Mouse (Mus musculus): ENCODE data around the gene Efhc2. TPM values are rescaled to one million over a fixed set of nuclear protein-coding genes. Genes with fewer than 3 reads are reported as not detected.

Efhc2 gene
- polyA plus RNA-seq (2016; fragmentation: Nextera tagmentation; extraction: Ambion mirVana), result 0.13 TPM in 1 of 2 replicates, not detected in the other

DNA sequence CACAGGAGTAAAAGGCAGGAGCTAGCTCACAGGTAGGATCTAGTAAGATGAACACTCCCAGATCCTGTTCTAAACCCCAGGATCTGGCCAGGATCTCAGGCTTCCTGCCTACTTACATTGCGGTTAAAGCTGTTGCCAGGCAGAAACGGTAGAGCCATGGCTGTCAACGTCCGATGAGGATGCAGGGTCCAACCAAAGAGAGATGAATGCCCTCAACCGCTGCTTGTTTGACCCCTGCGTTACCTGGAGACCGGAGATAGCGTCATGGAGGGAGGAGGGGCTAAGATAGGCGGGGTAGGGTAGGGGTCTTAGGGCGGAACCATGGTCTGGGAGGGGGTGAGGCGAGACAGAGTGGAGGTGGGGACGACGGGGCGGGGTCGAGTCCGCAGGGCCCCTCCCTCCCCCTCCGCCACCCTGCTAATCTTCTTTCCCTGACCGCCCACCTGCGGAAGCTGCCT lies at the start of gene Efhc2:
Gene Efhc2, minus strand, starts transcription at position 243 of the 458 bp plus-strand sequence.
- peak within 1 kb of the TSS; percentile 19 for H3K4me3 ChIP-seq
- H3K27me3 ChIP-seq (replicated peaks), result no peaks in the 10 kb centered on the region
- H3K27ac ChIP-seq, result no peak within 1 kb of the TSS
- H3K9ac ChIP-seq, result no peak within 1 kb of the TSS
- WGBS (ENCODE audit: insufficient replicate concordance), result 1% methylated on average over 18 of the region's 19 CpGs
- H3K4me2 ChIP-seq, result peak within 1 kb of the TSS; percentile 53
- ATAC-seq, result no peak
- H3K4me1 ChIP-seq, result no peaks in the 10 kb centered on the region
- H3K36me3 ChIP-seq, result no peaks in the 10 kb centered on the region
- H3K9me3 ChIP-seq (replicated peaks), result no peaks in the 10 kb centered on the region

GRCm38 (mm10) chrX:17365114-17365513 lies 45.9 kb upstream of the Efhc2 start:
- no peaks in the 10 kb centered on the region for H3K36me3 ChIP-seq
- H3K27me3 ChIP-seq (replicated peaks), result no peaks in the 10 kb centered on the region
- H3K4me1 ChIP-seq, result no peaks in the 10 kb centered on the region
- H3K9me3 ChIP-seq (replicated peaks), result no peaks in the 10 kb centered on the region
- H3K4me3 ChIP-seq, result no peak overlapping the region
- H3K4me2 ChIP-seq, result no peak overlapping the region
- no peak overlapping the region for H3K9ac ChIP-seq
- no peak overlapping the region for H3K27ac ChIP-seq
- no peak for ATAC-seq
- 12% methylated on average over 2 of the region's 2 CpGs for WGBS (ENCODE audit: insufficient replicate concordance)

GRCm38 (mm10) chrX:17300349-17300880 lies 18.8 kb downstream of the Efhc2 start:
- H3K4me3 ChIP-seq, result no peak overlapping the region
- H3K36me3 ChIP-seq, result no peaks in the 10 kb centered on the region
- no peak for ATAC-seq
- 37% methylated on average over 3 of the region's 3 CpGs for WGBS (ENCODE audit: insufficient replicate concordance)
- H3K9ac ChIP-seq, result no peak overlapping the region
- H3K27me3 ChIP-seq (replicated peaks), result no peaks in the 10 kb centered on the region
- no peaks in the 10 kb centered on the region for H3K9me3 ChIP-seq (replicated peaks)
- no peaks in the 10 kb centered on the region for H3K4me1 ChIP-seq
- no peak overlapping the region for H3K4me2 ChIP-seq
- no peak overlapping the region for H3K27ac ChIP-seq

GRCm38 (mm10) chrX:17283899-17284298 lies 35.3 kb downstream of the Efhc2 start:
- WGBS (ENCODE audit: insufficient replicate concordance), result 48% methylated on average over 2 of the region's 2 CpGs
- Histone ChIP-seq H3K4me2 (no peak overlapping the region), H3K27ac (no peak overlapping the region), H3K27me3 (replicated peaks) (no peaks in the 10 kb centered on the region), H3K36me3 (no peaks in the 10 kb centered on the region), H3K9me3 (replicated peaks) (no peaks in the 10 kb centered on the region), H3K4me3 (no peak overlapping the region), H3K9ac (no peak overlapping the region), H3K4me1 (no peaks in the 10 kb centered on the region)
- no peak for ATAC-seq

GRCm38 (mm10) chrX:17225141-17225540 lies 94.0 kb downstream of the Efhc2 start:
- H3K27me3 ChIP-seq (replicated peaks), result no peaks in the 10 kb centered on the region
- H3K9ac ChIP-seq, result no peak overlapping the region
- H3K4me1 ChIP-seq, result no peaks in the 10 kb centered on the region
- no peak overlapping the region for H3K4me3 ChIP-seq
- H3K27ac ChIP-seq, result no peak overlapping the region
- H3K9me3 ChIP-seq (replicated peaks), result no peaks in the 10 kb centered on the region
- ATAC-seq, result no peak
- H3K36me3 ChIP-seq, result no peaks in the 10 kb centered on the region
- no peak overlapping the region for H3K4me2 ChIP-seq

- no peak overlapping the region for H3K4me3 ChIP-seq
- no peak overlapping the region for H3K27ac ChIP-seq
- no peak overlapping the region for H3K4me2 ChIP-seq
- H3K27me3 ChIP-seq (replicated peaks), result no peaks in the 10 kb centered on the region
- no peaks in the 10 kb centered on the region for H3K4me1 ChIP-seq
- no peaks in the 10 kb centered on the region for H3K9me3 ChIP-seq (replicated peaks)
- H3K36me3 ChIP-seq, result no peaks in the 10 kb centered on the region
- H3K9ac ChIP-seq, result no peak overlapping the region
- no peak for ATAC-seq
These were observed 101.7 kb downstream of the Efhc2 start for GRCm38 (mm10) chrX:17217451-17217850.

GRCm38 (mm10) chrX:17213515-17213914 lies 105.7 kb downstream of the Efhc2 start:
- no peak overlapping the region for H3K9ac ChIP-seq
- H3K4me1 ChIP-seq, result no peaks in the 10 kb centered on the region
- no peaks in the 10 kb centered on the region for H3K27me3 ChIP-seq (replicated peaks)
- H3K36me3 ChIP-seq, result no peaks in the 10 kb centered on the region
- no peaks in the 10 kb centered on the region for H3K9me3 ChIP-seq (replicated peaks)
- no peak overlapping the region for H3K4me2 ChIP-seq
- H3K4me3 ChIP-seq, result no peak overlapping the region
- no peak for ATAC-seq
- WGBS (ENCODE audit: insufficient replicate concordance), result 69% methylated on average over 2 of the region's 2 CpGs
- no peak overlapping the region for H3K27ac ChIP-seq

- no peaks in the 10 kb centered on the region for H3K27me3 ChIP-seq (replicated peaks)
- H3K4me2 ChIP-seq, result no peak overlapping the region
- WGBS (ENCODE audit: insufficient replicate concordance), result 40% methylated on average over 3 of the region's 3 CpGs
- ATAC-seq, result no peak
- H3K4me3 ChIP-seq, result no peak overlapping the region
- H3K27ac ChIP-seq, result no peak overlapping the region
- no peaks in the 10 kb centered on the region for H3K9me3 ChIP-seq (replicated peaks)
- H3K9ac ChIP-seq, result no peak overlapping the region
- H3K4me1 ChIP-seq, result no peaks in the 10 kb centered on the region
- H3K36me3 ChIP-seq, result no peaks in the 10 kb centered on the region
These were observed 143.4 kb downstream of the Efhc2 start for GRCm38 (mm10) chrX:17175748-17176147.

DNA sequence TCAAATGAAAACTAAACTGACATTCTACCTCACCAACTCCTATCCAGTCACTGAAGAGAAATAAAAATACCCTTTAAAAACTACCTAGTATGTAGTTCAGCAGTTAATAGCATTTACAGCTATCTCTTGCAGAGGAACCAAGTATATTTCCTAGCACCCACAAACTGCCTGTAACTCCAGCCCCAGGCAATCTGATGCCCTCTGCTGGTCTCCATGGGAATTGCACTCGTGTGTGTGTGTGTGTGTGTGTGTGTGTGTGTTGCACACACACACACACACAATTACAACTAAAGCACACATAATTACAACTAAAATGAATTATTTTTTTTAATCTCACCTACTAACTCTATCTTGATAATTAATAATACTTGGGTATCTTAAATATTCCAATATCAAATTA lies 153.5 kb downstream of the Efhc2 start:
- Histone ChIP-seq H3K9ac (no peak overlapping the region), H3K9me3 (replicated peaks) (no peaks in the 10 kb centered on the region), H3K4me3 (no peak overlapping the region), H3K27ac (no peak overlapping the region), H3K4me1 (no peaks in the 10 kb centered on the region), H3K36me3 (no peaks in the 10 kb centered on the region), H3K27me3 (replicated peaks) (no peaks in the 10 kb centered on the region), H3K4me2 (no peak overlapping the region)
- WGBS (ENCODE audit: insufficient replicate concordance), result 25% methylated on average over 1 of the region's 1 CpGs
- no peak for ATAC-seq
